Mouse (Mus musculus) T-cell, adult 2 months (primary cell): ENCODE measurements around the gene Taf1d.
"Not testable (repeated sequence)": the region's sequence is repeated elsewhere in the genome, so short reads cannot be mapped to it uniquely, and the experiment has no call there.

Experiments used
- DNase-seq: peaks from one replicate; pipeline ENCODE4 v3.0.0; 2022; ENCODE audit warnings: low spot score

Gene Taf1d

GRCm38 (mm10) chr9:15308254-15308653 lies 2.2 kb downstream of the Taf1d start:
- DNase-seq, result no peak

GRCm38 (mm10) chr9:15309425-15309824 lies 3.4 kb downstream of the Taf1d start:
- DNase-seq, result no peak

DNA sequence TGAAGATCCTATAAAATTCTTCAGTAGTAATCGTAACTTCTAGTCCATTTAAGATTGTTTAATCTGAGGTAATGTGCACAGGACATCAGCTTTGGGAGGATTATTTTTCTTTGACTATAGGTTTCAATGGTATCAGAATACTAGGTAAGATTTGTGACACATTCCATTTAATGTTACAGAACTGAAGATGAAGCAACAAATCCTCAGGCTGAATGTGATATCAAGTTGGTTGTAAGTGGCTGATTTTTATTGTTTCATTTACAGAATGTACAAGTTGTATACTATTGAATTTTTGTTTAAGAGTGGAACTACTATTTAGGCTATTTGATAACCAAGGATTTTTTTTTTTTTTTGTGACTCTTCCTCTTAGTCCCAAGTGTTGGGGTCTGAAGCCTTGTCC lies 4.2 kb downstream of the Taf1d start:
- no peak for DNase-seq

GRCm38 (mm10) chr9:15312054-15312735 lies 6.2 kb downstream of the Taf1d start:
- DNase-seq, result no peak

DNA sequence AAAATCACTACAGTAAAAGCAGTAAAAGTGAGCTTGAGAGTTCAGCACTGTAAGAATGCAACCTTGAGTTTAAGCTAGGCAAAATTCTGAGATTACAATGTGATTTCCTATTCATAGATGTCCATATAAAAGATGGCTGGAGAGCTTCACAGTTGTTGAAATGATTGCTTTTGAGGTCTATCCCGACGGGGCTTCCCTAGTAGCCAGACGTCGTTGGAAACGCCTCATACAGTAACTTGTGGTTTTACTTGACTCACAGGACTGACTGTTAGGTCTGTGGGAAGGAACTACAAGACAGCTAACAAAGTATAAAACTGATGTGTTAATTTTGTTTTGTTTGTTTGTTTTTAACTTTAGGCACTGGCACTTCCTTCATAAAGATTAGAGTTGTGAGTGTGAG lies 7.6 kb downstream of the Taf1d start:
- no peak for DNase-seq

- DNase-seq, result no peak
These were observed 8.6 kb downstream of the Taf1d start for GRCm38 (mm10) chr9:15314619-15315018.

- not testable (repeated sequence) for DNase-seq
These were observed 10.3 kb downstream of the Taf1d start for GRCm38 (mm10) chr9:15316296-15316695.

GRCm38 (mm10) chr9:15317223-15318169 lies 11.5 kb downstream of the Taf1d start:
- no peak for DNase-seq

- no peak for DNase-seq
These were observed 12.2 kb downstream of the Taf1d start for GRCm38 (mm10) chr9:15318170-15318742.

DNA sequence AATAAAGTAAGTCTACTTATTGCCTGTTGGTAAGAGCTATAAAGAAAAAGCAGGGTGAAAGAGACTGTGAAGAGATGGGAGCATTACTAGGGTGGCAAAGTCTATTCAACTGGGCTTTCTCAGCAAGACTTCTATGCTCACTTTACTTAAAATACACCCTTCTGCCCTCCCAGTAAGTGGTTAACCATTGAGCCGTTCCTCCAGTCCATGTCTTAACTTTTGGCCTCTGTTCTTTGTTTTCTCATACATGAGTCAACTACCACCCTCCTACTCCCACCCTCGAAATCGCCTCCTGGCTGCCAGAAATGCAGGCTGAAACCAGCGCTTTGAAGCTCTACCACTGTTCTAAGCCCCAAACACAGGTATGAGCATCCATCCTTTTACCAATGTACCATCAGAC lies 31.8 kb downstream of the Taf1d start:
- DNase-seq, result no peak

GRCm38 (mm10) chr9:15349925-15350324 lies 43.9 kb downstream of the Taf1d start:
- DNase-seq, result no peak

- no peak for DNase-seq
These were observed 51.0 kb downstream of the Taf1d start for GRCm38 (mm10) chr9:15356916-15357483.

DNA sequence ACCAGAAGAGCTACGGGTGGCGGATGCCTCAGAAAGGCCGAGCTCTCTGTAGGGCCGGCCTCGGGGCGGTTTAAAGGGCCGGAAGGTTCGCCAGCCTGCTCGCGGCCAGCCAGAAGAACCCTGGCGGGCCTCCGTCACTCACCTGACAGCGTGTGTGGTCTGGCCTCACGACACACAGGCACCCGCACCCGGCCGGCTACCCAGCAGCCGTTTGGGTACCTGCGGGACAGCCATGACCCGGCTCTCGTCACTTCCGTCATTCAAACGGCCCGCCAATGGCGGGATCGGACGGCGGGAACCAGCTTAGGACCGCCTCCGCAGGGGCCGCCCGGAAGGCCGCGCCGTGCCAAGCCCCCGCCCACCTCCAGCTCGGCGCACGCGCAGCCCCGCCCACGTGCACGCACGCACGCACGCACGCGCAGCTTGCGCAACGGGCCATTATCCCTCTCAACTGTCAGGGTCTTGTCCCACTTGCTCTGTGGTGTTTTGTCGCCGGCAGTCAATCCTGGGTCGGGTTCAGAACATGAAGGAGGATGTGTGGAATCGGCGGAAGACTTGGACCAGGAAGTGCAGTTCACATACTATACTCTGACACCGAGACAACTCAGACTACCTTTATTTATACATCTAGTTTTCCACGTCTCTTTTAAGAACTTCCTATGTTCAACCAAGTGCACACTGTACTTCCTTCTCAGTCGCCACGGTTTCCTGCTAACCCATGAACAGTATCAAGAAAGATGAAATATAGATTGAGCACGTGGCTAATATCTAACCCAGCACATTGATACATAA lies 51.7 kb downstream of the Taf1d start, which contains the start of gene Cep295:
Gene Cep295, minus strand, starts transcription at position 305 of the 792 bp plus-strand sequence.
- DNase-seq, result peak; percentile 96

DNA sequence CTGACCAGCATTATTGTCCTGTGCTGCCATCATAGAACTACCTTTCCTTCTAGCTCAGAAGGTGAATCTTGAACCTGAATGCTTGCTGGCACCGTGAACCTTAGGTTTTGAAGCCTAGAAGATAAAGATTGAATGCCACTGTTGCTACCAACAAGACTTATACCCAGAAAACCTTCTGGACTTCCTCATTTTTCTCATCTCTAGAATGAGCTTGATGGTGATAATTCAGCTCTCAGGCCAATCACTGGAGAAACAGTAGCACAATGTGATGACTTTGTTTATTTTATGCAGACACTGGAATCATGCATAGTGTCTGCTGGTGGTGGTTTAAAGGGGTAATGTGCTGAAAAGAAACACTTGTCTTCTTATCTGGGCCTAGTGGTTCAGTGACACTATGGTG lies 58.8 kb downstream of the Taf1d start:
- no peak for DNase-seq

DNA sequence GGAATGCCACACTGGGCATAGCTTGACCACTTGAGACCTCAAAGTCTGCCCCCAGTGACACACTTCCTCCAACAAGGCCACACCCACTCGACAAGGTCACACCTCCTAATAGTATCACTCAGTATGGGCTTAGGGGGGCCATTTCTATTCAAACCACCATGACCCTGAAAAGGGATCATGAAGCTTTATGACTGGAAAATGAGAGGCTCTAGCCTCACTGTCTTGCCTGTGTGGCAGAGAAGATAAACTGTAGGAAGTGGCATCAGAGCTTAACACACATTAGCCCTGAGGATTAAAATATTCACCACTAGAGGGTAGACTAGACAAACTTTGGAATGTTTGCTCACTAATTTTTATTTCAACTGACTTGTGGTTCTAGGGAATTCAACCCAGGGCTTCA lies 59.8 kb downstream of the Taf1d start:
- DNase-seq, result no peak

DNA sequence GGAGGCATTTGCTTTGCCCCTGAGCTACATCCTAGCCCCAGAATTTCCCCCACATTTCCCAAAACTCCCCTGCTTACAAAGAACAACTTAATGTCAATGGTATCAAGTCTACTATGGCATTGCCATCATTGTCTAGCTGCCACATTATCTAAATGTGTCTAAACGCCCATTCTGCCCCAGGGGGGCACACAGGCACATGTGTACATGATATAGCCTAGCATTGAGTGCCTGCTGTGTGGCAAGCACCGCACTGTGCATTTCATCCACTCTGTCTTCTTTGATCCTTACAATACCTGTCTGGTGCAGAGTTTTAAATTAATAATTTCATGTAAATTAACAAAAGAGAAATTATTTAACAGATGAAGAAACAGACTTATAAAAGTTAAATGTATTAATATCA lies 60.2 kb downstream of the Taf1d start:
- no peak for DNase-seq
